Mouse (Mus musculus) adrenal gland, adult 8-10 months (tissue): Measurements from ENCODE around the gene Slc32a1. TPM values are rescaled to one million over a fixed set of nuclear protein-coding genes. Genes with fewer than 3 reads are reported as not detected.

ENCODE experiments used
- DNase-seq: peaks from one replicate; pipeline ENCODE4 v3.0.0; 2022
- total RNA-seq, 4 experiments: library from RNA; stranded (reverse); gene quantifications; 2 replicates each; pipeline ENCODE4 v1.2.4; 2022

Gene Slc32a1
- total RNA-seq, result under 1 TPM in 2 of 4 experiments, not detected in 2; 0.11 to 0.17 TPM

DNA sequence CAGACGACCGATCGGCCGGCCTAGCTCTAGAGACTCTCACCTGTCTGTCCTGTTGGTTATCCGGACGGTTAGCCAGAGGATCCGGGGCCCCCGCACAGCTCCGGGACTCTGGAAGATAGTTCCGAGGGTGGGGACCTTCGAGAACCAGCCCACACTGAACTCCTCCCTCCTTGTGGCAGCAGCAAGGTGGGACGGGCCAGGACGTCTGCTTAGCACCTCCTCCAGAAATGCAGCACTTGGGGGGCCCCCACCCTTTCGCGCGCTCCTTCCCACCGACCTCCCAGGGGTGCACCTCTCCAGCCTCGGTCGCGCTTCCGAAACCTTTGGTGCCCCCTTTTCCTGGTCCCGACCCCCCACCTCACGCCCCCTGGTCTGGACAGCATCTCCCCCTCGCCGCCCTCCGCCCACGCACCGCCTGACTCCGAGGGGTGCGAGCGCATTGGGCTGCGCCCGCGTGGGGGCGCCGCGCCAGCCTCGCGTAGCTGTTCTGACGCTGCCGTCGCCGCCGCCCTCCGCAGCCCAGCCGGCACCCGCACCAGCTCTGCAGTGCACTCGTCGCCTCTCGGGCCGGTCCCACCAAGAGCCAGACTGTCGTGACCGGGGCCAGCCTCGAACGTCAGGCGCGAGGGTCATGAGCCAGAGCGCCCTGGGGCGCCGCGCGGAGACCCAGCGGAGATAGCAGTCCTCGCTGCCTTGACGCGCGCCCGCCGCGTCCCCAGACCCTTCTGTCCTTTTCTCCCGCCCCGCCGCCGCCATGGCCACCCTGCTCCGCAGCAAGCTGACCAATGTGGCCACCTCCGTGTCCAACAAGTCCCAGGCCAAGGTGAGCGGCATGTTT lies at the start of gene Slc32a1:
Slc32a1 (plus strand) TSS at position 280 of the 838 bp plus-strand sequence.
- DNase-seq, result no peak

DNA sequence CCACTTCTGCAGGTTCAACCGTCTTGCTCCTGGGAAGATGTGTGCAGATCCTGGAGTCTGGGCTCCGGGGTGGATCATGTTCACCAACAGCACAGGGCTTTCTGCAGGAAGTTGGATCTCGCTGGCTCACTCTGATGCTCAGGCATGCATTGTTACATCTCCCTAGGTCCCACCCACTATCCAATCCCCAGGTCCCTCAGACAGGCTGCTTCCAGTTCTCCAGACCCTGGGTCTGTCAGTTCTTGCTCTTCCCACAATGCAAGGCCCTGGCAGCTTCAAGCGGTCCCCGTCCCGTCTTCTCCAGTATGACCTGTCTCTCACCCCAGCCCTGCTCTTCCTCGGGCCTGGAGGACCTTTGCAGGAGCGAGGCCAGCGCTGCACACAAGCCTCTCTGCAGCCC lies 49.8 kb upstream of the Slc32a1 start:
- no peak for DNase-seq

DNA sequence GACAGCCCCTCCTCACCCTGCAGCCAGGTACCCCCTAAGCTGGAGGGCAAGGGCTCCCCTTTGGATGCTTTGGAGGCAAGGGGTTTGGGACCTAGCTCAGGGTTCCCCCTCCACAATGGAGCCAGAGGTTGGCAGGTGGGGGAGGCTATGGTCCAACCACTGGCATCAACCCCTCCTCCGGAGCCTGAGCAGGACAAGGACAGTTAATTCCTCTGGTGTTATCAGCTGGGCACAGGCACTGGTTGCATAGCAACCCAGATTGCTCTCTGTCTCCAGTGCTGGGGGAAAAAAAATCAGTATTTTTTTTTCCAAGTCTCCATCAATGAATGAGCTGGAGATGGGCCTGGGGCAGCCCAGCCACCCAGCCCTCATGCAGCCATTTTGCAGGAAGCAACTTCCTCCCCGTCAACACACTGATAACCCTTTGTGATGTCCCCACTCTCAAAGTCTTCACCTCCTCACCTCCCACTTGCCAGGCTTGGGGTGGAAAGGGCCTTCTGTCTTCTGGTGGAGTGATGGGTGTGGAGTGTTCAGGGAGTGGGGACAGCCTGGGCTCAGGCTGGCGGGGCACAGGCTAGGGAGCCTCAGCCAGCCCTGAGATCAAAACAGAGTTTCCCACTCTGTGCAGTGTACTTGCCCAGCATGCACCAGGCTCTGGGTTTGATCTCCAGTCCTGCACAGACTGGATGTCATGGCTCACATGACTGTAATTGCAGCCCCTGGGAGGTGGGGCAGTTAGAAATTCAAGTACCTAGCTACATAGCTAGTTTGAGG lies 49.0 kb upstream of the Slc32a1 start:
- DNase-seq, result no peak

DNA sequence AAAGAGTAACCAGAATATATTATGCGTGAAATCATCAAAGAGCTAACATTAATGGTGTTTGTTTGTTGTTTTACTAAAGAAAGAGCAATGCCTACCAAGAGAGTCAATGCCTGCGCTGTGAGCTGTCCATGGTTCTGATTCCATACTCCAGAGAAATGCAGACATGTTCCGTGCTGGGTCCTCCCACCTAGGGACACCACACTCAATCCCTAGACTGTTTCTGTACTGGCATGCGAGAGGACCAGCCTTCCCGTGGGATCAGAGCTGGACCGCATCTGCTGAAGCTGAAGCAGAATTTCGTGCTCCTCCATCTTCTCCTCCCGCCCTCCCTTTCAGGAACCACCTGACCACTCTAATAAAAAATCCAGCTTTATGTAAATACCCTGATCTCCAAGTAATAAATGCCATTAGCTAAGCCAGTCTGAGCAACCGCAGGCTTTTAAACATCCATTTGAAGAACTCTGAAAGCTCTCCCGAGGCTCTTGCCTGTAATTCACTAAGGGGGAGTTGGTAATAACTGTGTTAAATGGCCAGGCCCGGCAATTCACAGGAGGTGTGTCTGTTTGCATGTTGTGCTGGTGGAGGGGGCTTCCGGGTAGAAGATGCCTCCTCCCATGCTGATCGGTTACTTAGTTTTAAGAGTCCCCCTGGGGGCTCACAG lies 40.0 kb upstream of the Slc32a1 start:
- peak; percentile 40 for DNase-seq

DNA sequence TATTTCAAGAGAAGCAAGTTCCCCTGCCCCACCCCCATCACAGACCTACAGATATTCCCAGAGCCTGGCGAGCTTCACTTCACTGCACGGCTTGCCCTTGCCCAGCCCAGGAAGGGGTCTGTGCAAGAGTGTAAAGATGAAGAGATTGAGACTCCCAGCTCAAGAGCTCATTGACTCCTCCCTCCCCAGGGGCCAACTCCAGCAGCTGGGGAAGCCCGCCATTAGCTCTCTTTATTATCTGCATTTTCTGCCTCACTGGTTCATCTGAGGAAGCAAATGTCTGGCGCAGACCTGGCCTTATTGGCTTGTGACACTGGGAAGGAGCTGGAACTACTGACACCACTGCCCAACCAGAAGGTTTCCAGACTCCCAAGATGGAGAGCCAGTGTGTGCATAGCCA lies 30.6 kb upstream of the Slc32a1 start:
- no peak for DNase-seq

DNA sequence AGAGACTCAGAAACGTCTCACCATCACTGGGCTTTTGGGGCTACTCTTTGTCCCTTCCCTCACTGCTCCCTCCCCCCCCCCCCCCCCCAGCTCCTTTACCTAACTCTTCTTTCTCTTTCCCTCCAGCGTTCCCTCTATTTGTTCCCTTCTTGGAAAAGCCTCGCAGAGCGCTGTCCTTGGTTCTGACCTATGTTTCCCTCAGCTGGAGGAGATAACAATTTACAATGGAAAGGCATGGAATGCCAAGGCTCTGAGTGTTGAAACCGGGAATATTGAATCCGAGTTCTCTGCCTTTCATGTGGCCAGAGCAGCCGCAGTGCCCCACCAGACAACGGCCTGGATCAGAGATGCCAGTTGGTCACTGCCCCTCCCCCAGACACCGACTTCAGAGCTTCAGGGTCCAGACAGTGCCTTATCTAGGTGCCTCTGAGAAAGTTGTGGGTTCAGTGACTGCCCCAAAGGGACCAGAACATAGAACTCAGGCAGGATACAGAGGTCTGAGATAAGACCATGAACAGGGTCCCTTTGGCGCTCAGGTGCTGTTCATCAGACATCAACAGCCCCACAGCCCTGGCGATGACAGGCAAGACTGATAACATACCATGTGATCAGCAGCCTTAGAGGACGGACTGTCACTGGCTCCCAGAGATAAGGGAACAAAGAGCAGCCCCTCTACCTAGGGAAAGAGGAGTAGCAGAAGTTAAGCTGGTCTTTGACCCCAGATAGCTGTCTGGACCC lies 25.8 kb upstream of the Slc32a1 start:
- peak; percentile 18 for DNase-seq

DNA sequence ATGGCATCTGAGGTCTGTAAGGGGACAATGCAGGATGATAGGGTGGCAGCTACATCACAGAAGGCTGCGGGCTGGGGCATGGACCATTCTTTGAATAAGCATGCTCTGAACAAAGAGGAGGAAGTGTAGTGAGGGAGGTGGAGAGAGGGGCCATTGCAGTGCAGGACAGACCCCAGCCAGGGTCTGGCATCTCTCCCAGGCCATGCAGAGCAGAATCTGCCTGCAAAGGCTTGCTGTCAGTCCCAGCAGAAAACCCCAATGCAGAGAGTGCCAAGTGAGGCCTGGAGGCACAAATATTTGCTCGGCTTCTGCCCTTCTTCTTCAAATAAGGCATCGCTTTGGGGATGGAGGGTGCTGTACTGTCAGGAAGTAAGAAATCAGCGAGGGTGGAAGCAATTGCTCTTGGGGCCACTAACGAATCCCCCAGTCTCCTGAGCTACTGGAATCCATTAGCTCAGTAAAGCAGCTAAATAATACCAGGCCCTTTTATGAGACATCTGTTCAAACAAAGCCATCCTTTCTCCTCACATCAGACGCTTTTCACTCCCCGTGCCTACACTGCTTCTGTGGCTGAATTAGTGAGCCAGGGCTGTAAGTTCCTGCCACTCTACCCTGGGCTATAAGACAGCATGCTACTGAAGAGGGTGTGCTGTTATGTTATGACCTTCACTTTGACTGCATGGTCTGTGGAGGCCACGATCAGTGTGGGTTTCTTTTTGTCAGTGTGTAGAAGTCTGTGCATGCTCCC lies 21.9 kb upstream of the Slc32a1 start:
- DNase-seq, result no peak

DNA sequence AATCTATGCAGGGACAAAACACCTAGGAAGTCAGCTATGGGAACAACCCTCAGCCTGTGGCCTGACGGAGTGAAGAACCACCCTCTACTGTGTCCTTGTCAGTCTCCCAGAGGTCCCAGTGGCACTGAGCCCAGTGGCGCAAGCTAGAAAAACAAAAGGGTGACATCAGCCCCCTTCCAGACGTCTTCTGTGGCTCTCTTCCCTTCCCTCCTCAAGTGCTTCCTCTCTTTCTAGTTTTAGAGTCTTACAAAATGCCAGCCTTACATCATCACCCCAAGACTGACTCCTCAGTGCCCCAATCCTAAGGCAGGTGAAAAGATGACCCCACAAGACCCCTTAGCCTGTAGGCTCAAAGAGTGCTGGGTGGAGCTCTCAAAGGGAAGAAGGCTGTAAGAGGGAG lies 20.1 kb upstream of the Slc32a1 start:
- DNase-seq, result no peak

DNA sequence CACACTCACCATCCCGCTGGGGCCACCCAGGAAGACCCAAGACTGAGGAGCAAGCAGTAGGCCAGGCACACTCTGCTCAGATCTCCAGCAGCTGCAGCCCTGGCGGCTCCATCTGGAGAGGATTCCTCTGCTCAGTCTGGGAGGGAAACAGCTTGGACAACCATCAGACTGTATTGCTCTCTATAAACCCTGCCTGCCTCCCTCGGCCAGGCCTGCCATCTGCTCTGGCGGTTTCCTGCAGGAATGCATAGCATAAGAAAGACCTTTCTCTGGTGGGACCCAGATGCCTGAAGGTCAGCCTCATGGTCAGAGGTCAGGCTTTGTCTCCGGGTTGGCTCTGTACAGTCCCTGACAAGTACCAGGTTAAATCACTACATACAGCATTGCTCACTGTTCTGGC lies 19.3 kb upstream of the Slc32a1 start:
- DNase-seq, result no peak

DNA sequence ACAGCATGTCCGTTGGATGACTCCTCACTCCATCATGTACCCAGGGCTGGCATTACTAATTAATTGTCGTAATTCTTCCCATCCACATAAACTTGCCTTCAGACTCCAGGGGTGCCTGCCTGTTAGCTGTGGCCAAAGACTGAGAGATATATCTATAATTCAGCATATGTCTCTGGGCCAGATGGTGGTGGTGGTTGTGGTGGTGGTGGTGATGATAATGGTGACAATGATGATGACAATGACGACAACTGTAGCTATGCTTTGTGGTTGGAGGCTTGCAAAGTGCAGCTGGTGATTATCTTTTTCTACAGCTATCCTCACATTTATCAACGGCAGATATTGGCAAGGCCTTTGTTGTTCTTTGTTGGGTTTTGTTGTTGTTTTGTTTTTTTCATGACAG lies 17.2 kb upstream of the Slc32a1 start:
- no peak for DNase-seq

DNA sequence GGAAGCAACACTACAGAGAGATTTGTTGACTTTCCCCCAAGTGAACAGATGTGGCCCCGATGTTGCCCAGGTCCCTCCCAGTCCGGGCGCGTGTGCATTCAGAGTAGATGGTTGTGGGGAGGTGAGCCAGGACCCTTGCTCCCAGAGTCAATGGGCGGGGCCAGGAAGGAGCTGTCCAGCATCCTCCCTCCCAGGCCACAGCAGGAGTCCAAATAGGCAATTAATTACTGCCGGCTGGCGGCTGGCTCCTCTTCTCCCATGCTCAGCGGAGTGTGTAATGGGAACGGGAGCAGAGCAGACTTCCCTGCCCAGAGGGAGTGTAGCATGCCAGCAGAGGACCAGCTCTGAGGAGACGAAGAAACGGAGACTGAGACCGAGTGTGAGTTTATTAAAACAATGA lies 15.5 kb upstream of the Slc32a1 start:
- DNase-seq, result no peak

DNA sequence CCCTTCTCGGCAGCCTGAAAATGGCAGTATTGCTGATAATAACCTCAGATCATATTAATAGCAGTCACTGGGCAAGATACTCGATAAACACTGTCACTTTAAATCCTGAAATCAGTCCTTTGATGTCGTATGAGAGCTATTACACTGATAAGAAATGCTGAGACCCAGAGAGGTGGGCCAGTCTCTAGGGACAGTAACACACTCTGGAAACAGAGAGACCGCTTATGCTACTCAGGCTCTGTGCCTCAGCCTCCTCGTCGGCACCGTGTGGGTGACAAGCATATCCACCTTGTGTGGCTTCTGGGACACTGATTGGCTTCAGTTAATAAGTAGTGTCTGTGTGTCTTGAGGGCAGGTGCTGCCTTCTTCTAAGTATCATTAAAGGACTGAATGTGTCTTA lies 15.0 kb upstream of the Slc32a1 start:
- DNase-seq, result no peak

DNA sequence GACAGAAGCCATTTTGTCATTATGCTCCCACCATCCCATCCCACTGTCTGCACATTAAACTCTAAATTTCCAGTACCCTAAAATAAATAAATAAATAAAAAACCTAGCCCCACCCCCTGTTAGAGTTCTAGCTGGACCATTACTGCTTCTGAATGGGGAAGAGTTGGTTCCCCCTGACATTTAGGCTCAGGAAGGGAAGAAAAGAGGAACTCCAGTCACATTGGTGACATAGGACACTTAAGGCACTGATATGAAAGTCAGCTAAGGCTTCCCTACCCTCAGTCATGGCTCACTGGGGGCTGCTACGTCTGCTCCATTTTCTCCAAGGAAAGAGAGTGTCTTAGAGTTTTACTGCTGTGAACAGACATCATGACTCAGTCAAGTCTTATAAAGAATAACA lies 13.8 kb upstream of the Slc32a1 start:
- DNase-seq, result no peak

DNA sequence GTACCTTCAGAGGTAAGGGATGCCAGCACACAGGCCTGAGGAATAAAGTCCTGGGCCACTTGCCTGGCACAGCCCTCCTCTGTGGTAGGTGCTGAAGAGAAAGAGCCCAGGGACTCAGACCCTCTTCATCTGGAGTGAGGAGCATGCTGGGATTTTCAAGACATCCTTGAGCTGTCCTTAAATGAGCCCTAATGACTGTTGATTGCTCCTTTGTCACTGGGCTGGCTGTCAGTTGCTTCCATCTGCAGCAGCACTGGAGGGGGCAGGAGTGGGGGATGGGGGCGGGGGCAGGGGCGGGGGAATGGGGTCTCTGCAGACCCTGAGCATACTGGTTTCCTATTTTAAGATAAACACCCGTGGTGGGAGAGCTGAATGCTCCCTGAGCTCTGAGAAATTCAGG lies 10.1 kb upstream of the Slc32a1 start:
- no peak for DNase-seq

DNA sequence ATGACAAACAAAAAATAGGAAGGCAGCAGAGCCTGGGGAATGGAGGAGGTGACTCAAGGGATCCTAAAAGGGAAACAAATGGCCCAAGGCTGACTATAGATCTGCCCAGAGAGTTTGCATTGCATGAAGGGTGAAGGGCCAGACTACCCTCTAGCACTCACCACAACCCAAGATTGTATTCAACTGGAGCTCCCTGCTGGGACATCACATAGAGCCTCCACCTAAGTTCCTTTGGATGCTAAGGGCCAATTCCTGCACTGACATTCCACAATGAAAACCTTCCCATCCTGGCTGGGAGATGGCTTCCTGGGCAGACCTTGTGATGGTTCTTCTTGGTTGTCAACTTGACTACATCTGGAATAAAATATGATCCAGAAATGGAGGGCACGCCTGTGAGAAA lies 9.2 kb upstream of the Slc32a1 start:
- DNase-seq, result no peak

DNA sequence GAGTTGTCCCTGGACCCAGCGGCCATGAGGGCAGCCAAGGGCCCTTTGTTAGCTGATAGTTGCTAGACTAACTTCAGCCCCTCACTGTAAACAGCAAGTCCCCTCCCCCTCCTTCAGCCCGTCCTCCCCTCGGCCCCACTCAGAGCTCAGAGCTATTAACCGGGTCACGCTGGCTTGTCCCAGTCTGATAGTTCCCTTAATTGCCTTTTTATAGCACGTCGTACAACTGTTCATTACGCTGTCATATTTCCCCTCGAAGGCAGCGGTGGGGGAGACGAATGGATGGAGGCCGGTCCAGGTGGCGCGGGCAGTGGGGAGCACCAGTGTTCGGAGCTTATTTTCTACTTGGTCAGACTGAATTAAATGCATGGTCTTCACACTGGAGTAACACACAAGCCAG lies 7.9 kb upstream of the Slc32a1 start:
- DNase-seq, result no peak

DNA sequence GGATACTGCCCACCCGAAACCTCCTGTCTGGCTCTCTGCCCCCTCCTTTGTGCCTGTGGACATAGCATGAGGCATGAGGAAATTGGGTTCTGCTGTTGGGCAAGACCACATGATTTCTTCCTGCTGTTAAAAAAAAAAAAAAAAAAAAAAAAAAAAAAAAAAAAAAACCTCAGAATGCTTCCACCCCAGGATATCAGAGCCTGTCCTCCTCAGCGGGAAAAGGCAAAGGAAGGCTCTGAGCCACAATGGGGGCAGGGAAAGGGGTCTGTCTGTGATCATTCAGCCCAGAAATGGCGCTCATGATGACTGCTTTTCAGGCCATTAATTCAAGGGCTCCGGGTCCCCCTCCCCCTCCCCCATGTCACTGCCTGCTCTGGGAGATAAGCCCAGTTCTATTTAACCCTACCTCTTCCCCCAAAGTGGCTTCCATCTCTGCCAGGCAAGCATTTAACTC lies 4.0 kb upstream of the Slc32a1 start:
- no peak for DNase-seq

DNA sequence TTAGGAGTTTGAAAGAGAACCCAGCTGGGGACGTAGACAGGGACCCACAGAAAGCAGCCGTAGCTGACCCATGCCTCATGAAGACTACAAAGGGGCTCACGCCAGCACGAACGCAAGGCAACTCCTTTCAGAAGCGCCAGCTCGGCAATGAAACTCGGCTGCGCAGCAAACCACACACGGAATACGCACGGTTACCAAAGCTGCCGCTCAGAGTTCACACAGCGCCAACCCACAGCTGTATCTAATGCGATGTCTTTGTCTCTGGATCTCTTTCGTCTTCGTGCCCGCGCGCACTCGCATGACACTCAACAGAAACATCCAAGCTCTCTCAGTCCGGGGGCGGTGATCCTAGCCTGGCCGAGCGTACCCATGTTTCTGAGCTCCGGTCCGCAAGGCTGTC lies 886 bp upstream of the Slc32a1 start:
- DNase-seq, result no peak

DNA sequence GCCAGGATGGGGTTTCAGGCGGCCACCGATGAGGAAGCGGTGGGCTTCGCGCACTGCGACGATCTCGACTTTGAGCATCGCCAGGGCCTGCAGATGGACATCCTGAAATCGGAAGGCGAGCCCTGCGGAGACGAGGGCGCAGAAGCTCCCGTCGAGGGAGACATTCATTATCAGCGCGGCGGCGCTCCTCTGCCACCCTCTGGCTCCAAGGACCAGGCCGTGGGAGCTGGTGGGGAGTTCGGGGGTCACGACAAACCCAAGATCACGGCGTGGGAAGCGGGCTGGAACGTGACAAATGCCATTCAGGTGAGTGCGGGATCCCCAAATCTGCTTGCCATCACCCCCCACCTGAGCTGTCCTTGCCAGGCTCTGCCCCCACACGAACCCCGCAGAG lies 756 bp downstream of the Slc32a1 start:
- no peak for DNase-seq

DNA sequence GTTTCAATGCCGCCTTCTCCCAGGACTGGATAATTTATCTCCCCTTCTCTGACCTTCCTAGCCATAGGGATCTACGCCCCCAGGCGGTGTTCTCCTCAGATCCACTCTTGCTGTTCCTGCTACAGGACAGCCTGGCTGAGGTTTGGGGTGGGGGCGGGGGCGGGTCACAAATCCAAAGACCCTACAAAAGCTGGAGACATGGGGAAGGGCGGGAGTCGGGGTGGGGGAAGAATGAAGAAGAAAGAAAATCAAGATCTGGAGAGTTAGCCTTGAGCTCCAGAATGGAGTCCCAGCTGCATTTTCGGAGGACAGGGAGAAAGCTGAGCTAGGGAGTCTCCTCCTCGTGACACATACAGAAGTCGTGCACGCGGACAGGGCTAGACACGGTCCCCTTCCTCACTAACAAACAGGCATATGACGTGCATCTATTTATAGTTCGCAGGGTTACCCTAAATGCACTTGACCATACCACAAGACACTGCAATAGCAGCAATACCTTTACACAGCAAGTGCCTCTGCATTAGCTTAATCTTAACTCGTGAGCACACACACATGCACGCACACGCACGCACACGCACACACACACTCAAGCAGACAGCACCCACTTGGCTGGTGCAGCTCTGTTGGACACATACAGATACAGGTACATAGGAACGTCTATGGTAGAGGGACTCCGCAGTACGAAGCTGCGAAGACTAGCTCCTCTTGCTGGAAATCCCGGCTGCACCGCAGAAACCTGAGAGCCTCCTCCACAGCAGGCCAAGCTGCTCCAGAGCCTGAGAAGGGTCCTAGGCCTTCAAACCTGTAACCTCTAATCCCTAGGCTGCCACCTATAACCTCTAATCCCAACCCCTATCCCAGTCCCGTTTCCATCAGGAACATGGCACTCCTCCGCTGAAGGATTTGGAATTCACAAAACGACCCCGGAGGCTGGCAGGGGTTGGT lies 1.4 kb downstream of the Slc32a1 start:
- no peak for DNase-seq
